Mouse (Mus musculus): ENCODE data around the gene Hist1h2bq.
"Not testable (repeated sequence)": the region's sequence is repeated elsewhere in the genome, so short reads cannot be mapped to it uniquely, and the experiment has no call there.

Hist1h2bq gene

DNA sequence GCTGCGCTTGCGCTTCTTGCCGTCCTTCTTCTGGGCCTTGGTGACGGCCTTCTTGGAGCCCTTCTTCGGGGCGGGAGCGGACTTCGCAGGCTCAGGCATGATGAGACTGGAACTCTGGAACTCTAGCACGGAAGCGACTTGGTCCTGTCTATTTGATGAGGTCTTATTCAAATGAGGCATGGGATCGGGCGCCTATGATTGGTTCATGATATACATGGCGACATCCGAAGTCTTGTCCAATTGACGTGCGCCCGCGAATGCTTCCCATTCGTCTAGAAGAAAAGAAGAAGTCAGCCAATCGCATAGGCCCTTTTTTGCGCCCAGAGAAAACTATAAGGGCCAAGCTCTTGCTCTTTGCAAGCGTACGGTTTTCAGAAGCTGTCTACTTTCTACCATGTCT lies at the start of gene Hist1h2bq, which contains the start of gene Hist1h2ao:
Gene Hist1h2bq (minus strand): TSS at position 125 of the 400 bp plus-strand sequence.
Gene Hist1h2ao (plus strand): TSS at position 393 of the 400 bp plus-strand sequence.
- DNase-seq = not testable (repeated sequence)

DNA sequence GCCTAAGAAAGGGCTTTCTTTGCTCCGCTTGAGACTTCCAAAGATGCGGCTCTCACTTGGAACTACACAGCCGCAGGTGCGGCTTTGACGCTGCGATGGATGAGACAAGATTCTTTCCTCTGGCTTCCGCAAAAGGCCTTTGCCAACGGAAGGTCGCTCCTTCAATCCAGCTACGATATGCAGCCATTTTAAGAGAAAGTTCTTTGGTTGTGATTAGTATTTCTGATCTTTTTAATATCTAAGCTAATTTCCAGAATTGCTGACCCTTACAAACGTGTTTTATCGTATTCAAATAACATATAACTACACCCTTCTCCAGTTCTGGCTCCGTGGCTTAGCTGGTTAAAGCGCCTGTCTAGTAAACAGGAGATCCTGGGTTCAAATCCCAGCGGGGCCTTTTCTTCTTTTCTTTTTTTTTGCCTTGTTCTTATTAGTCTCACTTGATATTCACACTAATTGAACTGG lies 45.7 kb upstream of the Hist1h2bq start:
- peak; percentile 79 for DNase-seq

GRCm38 (mm10) chr13:21855146-21855545 lies 45.1 kb upstream of the Hist1h2bq start:
- peak; percentile 90 for DNase-seq

DNA sequence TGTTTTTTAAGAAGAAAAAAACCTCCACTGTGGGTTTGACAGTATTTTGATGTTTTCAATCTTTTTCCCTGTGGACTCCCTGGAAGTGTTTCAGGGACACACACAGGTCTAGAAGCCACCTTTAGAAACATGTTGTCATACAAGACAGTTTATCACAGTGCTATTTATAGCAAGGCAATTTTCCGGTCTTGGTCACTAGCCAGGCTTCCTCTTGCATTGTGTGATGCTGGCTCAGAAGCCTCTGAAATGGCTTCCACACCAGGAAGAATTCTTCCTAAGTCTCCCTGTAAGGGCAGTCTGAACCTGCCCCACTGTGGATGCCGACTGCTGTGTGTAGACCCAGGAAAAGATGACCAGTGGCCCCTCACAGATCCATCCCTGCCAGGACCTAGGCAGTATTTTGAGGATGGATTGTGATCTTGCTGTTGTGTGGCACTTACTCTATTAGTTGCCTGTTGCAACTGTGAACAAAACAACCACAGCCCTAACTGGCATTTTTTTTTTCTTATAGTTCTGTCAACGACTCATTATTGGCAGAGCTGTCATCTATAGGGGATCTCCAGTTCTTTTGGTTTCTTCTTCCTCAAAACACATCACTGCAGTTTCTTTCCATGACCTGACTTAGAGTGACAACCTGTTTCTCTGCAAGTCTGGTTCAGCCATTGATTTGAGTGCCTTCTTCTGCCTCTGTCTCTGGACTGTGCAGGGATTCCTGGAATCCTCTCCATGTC lies 42.4 kb upstream of the Hist1h2bq start:
- no peak for DNase-seq

- not testable (repeated sequence) for DNase-seq
These were observed 40.7 kb upstream of the Hist1h2bq start for GRCm38 (mm10) chr13:21850696-21851095.

GRCm38 (mm10) chr13:21847883-21848282 lies 37.9 kb upstream of the Hist1h2bq start:
- no peak for DNase-seq

- DNase-seq = not testable (repeated sequence)
These were observed 36.4 kb upstream of the Hist1h2bq start for GRCm38 (mm10) chr13:21846356-21846755.

DNA sequence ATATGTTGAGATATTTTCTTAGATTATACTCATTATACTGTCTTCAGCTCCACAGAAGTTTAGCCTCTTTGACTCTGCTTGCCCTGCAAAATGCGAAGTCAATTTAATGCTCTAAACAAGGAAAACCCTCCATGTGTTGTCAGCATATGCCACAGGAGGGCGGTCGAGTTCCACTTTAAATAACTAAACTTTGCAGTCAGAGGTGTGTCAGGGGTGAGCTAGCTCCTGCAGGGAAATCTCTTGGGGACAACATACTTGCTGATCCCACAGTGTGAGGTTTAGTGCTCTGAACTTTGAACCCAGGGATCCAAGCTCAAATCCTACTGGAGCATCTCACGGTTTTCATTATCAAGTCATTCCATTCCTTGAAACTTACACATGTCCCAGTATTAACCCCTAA lies 30.5 kb upstream of the Hist1h2bq start:
- DNase-seq = not testable (repeated sequence)

DNA sequence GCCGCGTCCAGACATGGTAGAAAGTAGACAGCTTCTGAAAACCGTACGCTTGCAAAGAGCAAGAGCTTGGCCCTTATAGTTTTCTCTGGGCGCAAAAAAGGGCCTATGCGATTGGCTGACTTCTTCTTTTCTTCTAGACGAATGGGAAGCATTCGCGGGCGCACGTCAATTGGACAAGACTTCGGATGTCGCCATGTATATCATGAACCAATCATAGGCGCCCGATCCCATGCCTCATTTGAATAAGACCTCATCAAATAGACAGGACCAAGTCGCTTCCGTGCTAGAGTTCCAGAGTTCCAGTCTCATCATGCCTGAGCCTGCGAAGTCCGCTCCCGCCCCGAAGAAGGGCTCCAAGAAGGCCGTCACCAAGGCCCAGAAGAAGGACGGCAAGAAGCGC lies 23.5 kb upstream of the Hist1h2bq start, which contains the start of the genes Hist1h2ap and Hist1h2br:
Gene Hist1h2ap (minus strand): TSS at position 47 of the 400 bp plus-strand sequence.
Gene Hist1h2br (plus strand): TSS at position 283 of the 400 bp plus-strand sequence.
- DNase-seq = not testable (repeated sequence)

GRCm38 (mm10) chr13:21831418-21832394 lies 21.7 kb upstream of the Hist1h2bq start, which contains the start of gene Hist1h4n:
Gene Hist1h4n, minus strand, starts transcription at chr13:21832196.
- not testable (repeated sequence) for DNase-seq

DNA sequence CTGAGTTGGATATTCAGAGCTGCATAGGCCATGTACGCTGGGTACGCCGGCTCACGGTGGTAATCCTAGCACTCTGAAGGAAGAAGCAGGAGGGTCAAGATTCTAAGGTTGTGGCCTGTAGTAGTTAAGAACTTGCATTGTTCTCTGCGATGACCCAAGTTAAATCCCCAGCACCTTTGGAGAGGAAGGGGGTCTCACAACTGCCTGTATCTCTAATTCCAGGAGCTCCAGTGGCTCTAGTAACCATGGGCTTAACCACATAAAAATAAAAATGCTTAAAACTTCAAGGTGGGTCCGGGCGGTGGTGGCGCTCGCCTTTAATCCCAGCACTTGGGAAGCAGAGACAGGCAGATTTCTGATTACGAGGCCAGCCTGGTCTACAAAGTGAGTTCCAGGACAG lies 20.3 kb upstream of the Hist1h2bq start:
- DNase-seq = no peak

DNA sequence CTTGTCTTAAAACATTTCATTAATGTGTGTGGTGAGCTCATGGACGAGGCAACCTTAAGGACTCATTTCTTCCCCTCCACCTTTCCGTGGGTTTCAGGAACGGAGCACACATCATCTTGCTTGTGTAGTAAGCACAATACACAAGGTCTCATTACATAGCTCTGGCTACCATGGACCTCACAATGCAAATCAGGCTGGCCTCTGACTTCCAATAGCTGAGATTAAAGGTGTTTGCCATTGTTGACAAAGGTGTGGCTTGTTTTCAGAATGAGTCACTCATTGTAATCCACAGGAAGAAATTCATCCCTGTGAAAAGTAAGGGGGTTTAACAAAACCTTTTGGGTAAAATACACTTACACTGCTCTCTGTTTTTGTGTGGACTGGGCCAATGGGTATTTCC lies 18.5 kb upstream of the Hist1h2bq start:
- no peak for DNase-seq

- DNase-seq = not testable (repeated sequence)
These were observed 10.3 kb upstream of the Hist1h2bq start for GRCm38 (mm10) chr13:21820082-21820890.

GRCm38 (mm10) chr13:21812092-21812491 lies 2.1 kb upstream of the Hist1h2bq start:
- not testable (repeated sequence) for DNase-seq

DNA sequence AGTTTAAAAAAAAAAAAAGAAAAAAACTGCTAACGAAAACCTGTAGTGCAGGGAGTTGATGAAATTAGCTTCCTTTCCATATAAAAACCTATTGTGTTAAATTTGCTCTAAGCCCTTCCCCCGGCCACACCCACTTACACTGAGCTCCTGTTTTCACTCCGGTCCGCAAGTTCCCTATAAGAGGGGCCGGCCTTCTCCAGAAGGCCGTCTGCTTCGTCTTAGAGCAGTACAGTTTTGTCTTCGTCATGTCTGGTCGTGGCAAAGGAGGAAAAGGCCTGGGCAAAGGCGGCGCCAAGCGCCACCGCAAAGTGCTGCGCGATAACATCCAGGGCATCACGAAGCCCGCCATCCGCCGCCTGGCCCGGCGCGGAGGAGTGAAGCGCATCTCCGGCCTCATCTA lies 1.5 kb upstream of the Hist1h2bq start, which contains the start of gene Hist1h4m:
Gene Hist1h4m (plus strand): TSS at position 208 of the 400 bp plus-strand sequence.
- not testable (repeated sequence) for DNase-seq

GRCm38 (mm10) chr13:21811074-21811473 lies 1.1 kb upstream of the Hist1h2bq start:
- not testable (repeated sequence) for DNase-seq

DNA sequence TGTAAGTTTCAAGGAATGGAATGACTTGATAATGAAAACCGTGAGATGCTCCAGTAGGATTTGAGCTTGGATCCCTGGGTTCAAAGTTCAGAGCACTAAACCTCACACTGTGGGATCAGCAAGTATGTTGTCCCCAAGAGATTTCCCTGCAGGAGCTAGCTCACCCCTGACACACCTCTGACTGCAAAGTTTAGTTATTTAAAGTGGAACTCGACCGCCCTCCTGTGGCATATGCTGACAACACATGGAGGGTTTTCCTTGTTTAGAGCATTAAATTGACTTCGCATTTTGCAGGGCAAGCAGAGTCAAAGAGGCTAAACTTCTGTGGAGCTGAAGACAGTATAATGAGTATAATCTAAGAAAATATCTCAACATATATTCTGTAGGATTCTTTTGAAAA lies 6.9 kb downstream of the Hist1h2bq start:
- DNase-seq = not testable (repeated sequence)

DNA sequence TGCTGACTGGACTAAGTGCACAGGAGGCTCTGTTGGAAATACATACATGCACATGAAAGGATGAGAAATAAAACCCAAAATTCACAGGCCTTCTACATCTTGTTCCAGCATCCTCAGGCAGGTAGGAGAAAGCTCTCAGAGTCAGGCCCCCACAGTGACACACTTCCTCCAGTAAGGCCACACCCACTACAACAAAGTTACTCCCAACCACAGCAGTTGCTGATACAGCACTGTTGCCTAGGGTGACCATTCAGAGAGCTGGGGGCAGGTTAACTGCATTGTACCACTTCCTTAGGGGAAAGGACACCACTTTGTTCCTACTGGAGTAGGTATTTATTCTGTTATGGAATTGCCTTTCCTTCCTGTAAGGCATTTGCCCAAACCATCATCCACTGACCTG lies 12.8 kb downstream of the Hist1h2bq start:
- DNase-seq = not testable (repeated sequence)

DNA sequence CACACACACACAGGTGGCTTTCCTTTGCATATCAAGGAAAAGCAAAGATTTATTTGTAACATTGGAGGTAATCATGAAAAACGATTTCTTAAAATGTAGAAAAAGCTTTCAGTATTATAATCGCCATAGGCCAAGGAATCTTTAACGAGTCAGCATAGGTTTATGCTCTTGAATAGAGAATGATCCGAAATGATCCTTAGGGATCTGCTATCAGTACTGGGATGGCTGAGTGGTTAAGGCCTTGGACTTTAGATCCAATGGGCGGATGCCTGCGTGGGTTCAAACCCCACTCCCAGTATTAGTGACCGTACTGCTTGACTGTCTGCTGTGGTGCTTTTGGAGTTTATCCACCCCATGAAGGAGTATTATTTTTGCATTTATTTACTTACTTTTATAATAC lies 14.4 kb downstream of the Hist1h2bq start:
- DNase-seq = no peak

- DNase-seq = no peak
These were observed 19.3 kb downstream of the Hist1h2bq start for GRCm38 (mm10) chr13:21790601-21791283.

GRCm38 (mm10) chr13:21789925-21790324 lies 20.1 kb downstream of the Hist1h2bq start:
- no peak for DNase-seq

Data from cerebellum, adult 8-10 months (tissue).